Mouse (Mus musculus): ENCODE data around the gene Lcp2. TPM values are rescaled to one million over a fixed set of nuclear protein-coding genes. Genes with fewer than 3 reads are reported as not detected.

The Lcp2 gene
- polyA plus RNA-seq (2015; fragmentation: Nextera tagmentation; extraction: Ambion mirVana), result 7.2 and 7.4 TPM in 2 replicates

- WGBS, result 81% methylated on average over 6 of the region's 6 CpGs
- H3K4me1 ChIP-seq, result no peaks in the 10 kb centered on the region
- H3K4me3 ChIP-seq, result no peak within 1 kb of the TSS
- ATAC-seq (ENCODE audit: insufficient number of reproducible peaks, low FRiP score, low TSS enrichment, low read depth), result no peak
- H3K4me2 ChIP-seq, result no peak within 1 kb of the TSS
- H3K27me3 ChIP-seq, result no peaks in the 10 kb centered on the region
- no peak within 1 kb of the TSS for H3K27ac ChIP-seq
- no peaks in the 10 kb centered on the region for H3K9me3 ChIP-seq
- no peaks in the 10 kb centered on the region for H3K36me3 ChIP-seq
- no peak within 1 kb of the TSS for H3K9ac ChIP-seq
Measured at GRCm38 (mm10) chr11:34046767-34047541, at the start of gene Lcp2. Lcp2 (plus strand) TSS chr11:34046920.

DNA sequence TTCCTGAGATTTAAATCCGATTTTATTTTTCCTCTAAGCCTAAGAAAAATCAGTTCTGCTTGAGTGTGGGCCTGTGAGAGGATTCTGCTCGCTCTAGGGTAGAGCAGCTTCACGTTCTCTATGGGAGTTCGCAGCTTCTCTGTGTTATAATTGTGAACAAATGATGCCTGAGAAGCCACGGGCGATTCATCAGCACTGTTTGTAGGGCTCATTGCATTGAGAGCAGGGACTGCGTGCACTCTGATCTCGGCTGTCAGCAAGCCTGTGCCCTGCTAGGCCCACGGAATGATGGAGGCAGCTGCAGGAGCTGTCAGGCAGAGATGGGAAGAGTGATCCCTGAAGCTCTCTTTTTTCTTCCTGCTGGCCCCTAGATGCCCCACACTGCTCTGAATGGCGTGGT lies 48.5 kb upstream of the Lcp2 start:
- Histone ChIP-seq H3K4me3 (no peak overlapping the region), H3K27me3 (0 out of 2 replicates have a peak, but pooled peaks cover 6% of the 10 kb centered on the region), H3K4me1 (peaks cover 4% of the 10 kb centered on the region; the same call in 1 of the 2 replicates), H3K9ac (no peak overlapping the region), H3K4me2 (no peak overlapping the region), H3K9me3 (no peaks in the 10 kb centered on the region), H3K36me3 (no peaks in the 10 kb centered on the region), H3K27ac (no peak overlapping the region)
- no peak for ATAC-seq (ENCODE audit: insufficient number of reproducible peaks, low FRiP score, low TSS enrichment, low read depth)
- 60% methylated on average over 10 of the region's 10 CpGs for WGBS

GRCm38 (mm10) chr11:34000416-34000815 lies 46.3 kb upstream of the Lcp2 start:
- Histone ChIP-seq H3K9me3 (no peaks in the 10 kb centered on the region), H3K36me3 (no peaks in the 10 kb centered on the region), H3K27me3 (no peaks in the 10 kb centered on the region), H3K4me2 (no peak overlapping the region), H3K4me1 (no peaks in the 10 kb centered on the region), H3K9ac (no peak overlapping the region), H3K27ac (no peak overlapping the region), H3K4me3 (no peak overlapping the region)
- 82% methylated on average over 3 of the region's 3 CpGs for WGBS
- ATAC-seq (ENCODE audit: insufficient number of reproducible peaks, low FRiP score, low TSS enrichment, low read depth), result no peak

DNA sequence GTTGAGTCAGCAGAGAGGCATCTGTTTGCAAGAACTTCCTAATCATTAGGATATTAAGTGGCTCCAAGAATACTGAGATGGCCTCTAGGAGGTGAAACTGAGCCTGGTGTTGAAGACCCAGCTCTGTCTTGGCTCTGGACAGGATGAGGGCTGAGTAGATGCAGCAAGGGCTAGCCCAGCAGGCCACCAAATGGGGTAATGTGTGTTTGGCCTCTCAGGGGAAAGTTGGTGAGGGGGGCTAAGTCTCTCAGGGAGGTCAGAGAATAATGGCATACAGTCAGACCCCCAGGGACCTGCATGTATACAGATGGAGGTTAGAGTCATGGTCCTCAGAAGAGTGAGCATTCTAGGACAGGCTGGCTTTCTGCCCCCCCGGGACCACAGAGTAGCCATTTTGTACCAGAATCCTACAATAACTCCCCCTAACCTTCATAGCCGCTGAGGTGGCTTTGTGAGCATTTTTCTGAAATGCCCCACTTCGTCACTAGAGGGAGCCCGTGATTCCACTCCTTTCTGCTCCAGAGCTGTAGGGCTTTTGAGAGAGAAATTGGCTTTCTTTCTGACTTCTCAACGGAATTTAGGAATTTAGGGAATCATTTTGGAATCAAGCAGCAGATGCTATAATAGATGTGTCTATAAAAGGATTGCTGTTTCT lies 44.7 kb upstream of the Lcp2 start:
- 7% methylated on average over 5 of the region's 5 CpGs for WGBS
- Histone ChIP-seq H3K9ac (no peak overlapping the region), H3K4me1 (no peaks in the 10 kb centered on the region), H3K27me3 (no peaks in the 10 kb centered on the region), H3K27ac (no peak overlapping the region), H3K36me3 (no peaks in the 10 kb centered on the region), H3K4me3 (no peak overlapping the region), H3K4me2 (no peak overlapping the region), H3K9me3 (no peaks in the 10 kb centered on the region)
- no peak for ATAC-seq (ENCODE audit: insufficient number of reproducible peaks, low FRiP score, low TSS enrichment, low read depth)

DNA sequence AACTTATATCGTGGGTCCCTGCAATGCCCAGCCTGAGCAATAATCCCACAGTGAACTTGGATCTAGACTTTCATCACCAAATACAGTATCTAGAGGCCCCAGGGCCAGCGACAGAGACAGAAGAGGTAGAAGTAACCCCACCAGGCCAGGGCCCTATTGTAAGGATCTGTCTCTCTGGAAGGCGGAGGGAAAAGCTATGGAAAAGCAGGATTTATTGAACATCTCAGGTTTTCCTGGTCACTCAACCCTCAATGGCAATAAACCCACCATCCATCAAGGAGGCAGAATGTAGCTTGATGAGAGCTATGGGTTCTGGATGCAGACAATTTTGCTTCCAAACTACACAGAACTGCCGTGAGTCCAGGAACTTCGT lies 44.1 kb upstream of the Lcp2 start:
- no peaks in the 10 kb centered on the region for H3K27me3 ChIP-seq
- H3K36me3 ChIP-seq, result no peaks in the 10 kb centered on the region
- H3K4me3 ChIP-seq, result no peak overlapping the region
- no peak for ATAC-seq (ENCODE audit: insufficient number of reproducible peaks, low FRiP score, low TSS enrichment, low read depth)
- H3K9ac ChIP-seq, result no peak overlapping the region
- WGBS, result 70% methylated on average over 5 of the region's 5 CpGs
- H3K9me3 ChIP-seq, result no peaks in the 10 kb centered on the region
- H3K4me1 ChIP-seq, result no peaks in the 10 kb centered on the region
- no peak overlapping the region for H3K4me2 ChIP-seq
- H3K27ac ChIP-seq, result no peak overlapping the region

DNA sequence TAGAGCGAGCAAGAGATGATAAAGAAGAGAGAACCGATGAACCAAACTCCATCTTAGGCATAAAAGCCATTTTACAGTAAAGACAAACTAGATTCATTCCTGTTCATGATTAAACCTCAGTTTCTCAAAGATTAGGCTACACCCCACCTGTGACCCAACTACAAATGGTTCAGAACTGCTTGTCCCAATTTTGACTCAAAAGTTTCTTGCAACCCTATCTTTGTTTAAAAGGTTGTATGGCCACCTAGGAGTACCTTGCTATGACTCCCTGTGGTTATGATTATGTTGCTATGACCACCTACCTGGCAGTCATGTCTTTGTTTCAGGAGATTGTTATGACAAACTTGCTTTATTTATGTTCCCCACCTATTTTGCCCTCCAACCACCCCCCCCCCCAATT lies 39.1 kb upstream of the Lcp2 start:
- 91% methylated on average over 2 of the region's 2 CpGs for WGBS

GRCm38 (mm10) chr11:34008214-34008613 lies 38.5 kb upstream of the Lcp2 start:
- Histone ChIP-seq H3K9me3 (no peaks in the 10 kb centered on the region), H3K9ac (no peak overlapping the region), H3K4me3 (no peak overlapping the region), H3K27me3 (no peaks in the 10 kb centered on the region), H3K4me1 (peaks cover 13% of the 10 kb centered on the region), H3K36me3 (no peaks in the 10 kb centered on the region), H3K27ac (peak overlapping the region; percentile 38; the same call in 1 of the 2 replicates), H3K4me2 (no peak overlapping the region)
- WGBS, result 78% methylated on average over 11 of the region's 11 CpGs
- no peak for ATAC-seq (ENCODE audit: insufficient number of reproducible peaks, low FRiP score, low TSS enrichment, low read depth)

More for the DNA sequence above, 39.1 kb upstream of the Lcp2 start:
- no peaks in the 10 kb centered on the region for H3K27me3 ChIP-seq
- no peaks in the 10 kb centered on the region for H3K9me3 ChIP-seq
- no peak overlapping the region for H3K4me2 ChIP-seq
- no peak overlapping the region for H3K27ac ChIP-seq
- H3K9ac ChIP-seq, result no peak overlapping the region
- no peak overlapping the region for H3K4me3 ChIP-seq
- no peak for ATAC-seq (ENCODE audit: insufficient number of reproducible peaks, low FRiP score, low TSS enrichment, low read depth)
- H3K36me3 ChIP-seq, result no peaks in the 10 kb centered on the region
- H3K4me1 ChIP-seq, result peaks cover 13% of the 10 kb centered on the region

GRCm38 (mm10) chr11:34008702-34009101 lies 38.0 kb upstream of the Lcp2 start:
- H3K36me3 ChIP-seq, result no peaks in the 10 kb centered on the region
- no peak for ATAC-seq (ENCODE audit: insufficient number of reproducible peaks, low FRiP score, low TSS enrichment, low read depth)
- no peaks in the 10 kb centered on the region for H3K27me3 ChIP-seq
- 37% methylated on average over 9 of the region's 9 CpGs for WGBS
- H3K9me3 ChIP-seq, result no peaks in the 10 kb centered on the region
- H3K4me1 ChIP-seq, result peaks cover 13% of the 10 kb centered on the region
- no peak overlapping the region for H3K9ac ChIP-seq
- no peak overlapping the region for H3K4me3 ChIP-seq
- H3K27ac ChIP-seq, result peak overlapping the region; percentile 38; the same call in 1 of the 2 replicates
- no peak overlapping the region for H3K4me2 ChIP-seq

GRCm38 (mm10) chr11:34009316-34010087 lies 37.2 kb upstream of the Lcp2 start:
- no peak for ATAC-seq (ENCODE audit: insufficient number of reproducible peaks, low FRiP score, low TSS enrichment, low read depth)
- peaks cover 13% of the 10 kb centered on the region for H3K4me1 ChIP-seq
- no peak overlapping the region for H3K9ac ChIP-seq
- H3K27ac ChIP-seq, result no peak overlapping the region
- no peaks in the 10 kb centered on the region for H3K36me3 ChIP-seq
- H3K27me3 ChIP-seq, result no peaks in the 10 kb centered on the region
- H3K9me3 ChIP-seq, result no peaks in the 10 kb centered on the region
- no peak overlapping the region for H3K4me3 ChIP-seq
- H3K4me2 ChIP-seq, result no peak overlapping the region
- WGBS, result 76% methylated on average over 12 of the region's 12 CpGs

DNA sequence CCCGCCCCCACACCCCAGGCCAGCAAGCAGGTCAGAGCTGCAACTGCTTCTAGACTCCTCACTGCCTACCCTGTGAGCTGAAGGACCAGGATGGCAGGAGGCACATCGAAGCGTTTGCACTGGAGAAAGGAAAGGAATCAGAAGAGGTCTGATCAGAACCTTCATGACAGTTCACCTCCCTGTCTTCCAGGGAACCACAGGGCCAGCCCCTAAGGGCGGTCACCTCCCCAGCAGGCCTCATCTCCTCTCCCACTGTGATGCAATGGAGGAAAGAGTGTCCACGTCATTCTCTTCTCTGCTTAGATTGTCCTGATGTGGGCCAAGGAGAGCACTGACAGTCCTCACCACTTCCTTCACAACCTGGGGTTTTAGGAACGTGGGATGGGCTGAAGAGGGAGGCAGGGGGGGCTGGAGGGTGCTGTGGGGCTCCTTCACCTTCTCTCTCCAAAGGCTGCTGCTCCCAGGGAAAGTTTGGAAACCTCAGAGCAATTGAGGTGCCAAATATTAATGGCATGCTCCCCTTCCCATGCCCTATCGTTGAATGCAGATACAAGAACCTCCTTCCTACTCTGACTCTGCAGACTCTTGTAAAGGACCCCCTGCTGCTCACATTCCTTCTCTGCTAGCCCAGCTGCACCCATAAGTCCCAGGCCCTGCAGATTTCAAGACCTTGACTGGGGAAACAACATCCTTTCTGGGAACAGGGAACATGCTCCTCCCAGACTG lies 36.4 kb upstream of the Lcp2 start:
- Histone ChIP-seq H3K9me3 (no peaks in the 10 kb centered on the region), H3K27me3 (no peaks in the 10 kb centered on the region), H3K4me1 (peaks cover 13% of the 10 kb centered on the region), H3K36me3 (no peaks in the 10 kb centered on the region), H3K4me3 (no peak overlapping the region), H3K27ac (peak overlapping the region; percentile 50; the same call in 1 of the 2 replicates), H3K9ac (no peak overlapping the region), H3K4me2 (no peak overlapping the region)
- no peak for ATAC-seq (ENCODE audit: insufficient number of reproducible peaks, low FRiP score, low TSS enrichment, low read depth)
- 63% methylated on average over 7 of the region's 7 CpGs for WGBS

GRCm38 (mm10) chr11:34010859-34011172 lies 35.9 kb upstream of the Lcp2 start:
- WGBS, result 37% methylated on average over 4 of the region's 4 CpGs
- H3K27me3 ChIP-seq, result no peaks in the 10 kb centered on the region
- H3K4me3 ChIP-seq, result no peak overlapping the region
- peaks cover 13% of the 10 kb centered on the region for H3K4me1 ChIP-seq
- H3K27ac ChIP-seq, result peak overlapping the region; percentile 50; the same call in 1 of the 2 replicates
- no peak for ATAC-seq (ENCODE audit: insufficient number of reproducible peaks, low FRiP score, low TSS enrichment, low read depth)
- no peaks in the 10 kb centered on the region for H3K9me3 ChIP-seq
- no peak overlapping the region for H3K4me2 ChIP-seq
- no peaks in the 10 kb centered on the region for H3K36me3 ChIP-seq
- H3K9ac ChIP-seq, result no peak overlapping the region
